Mouse (Mus musculus) brain, embryonic 14.5 days (tissue): ENCODE results near the gene Phospho1. TPM values are rescaled to one million over a fixed set of nuclear protein-coding genes. Genes with fewer than 3 reads are reported as not detected.

Source experiments
- DNase-seq: peaks from one replicate; pipeline ENCODE4 v3.0.0-alpha.2; 2011; ENCODE audit warnings: low read depth
- CTCF ChIP-seq: fragments of 200-500 bp; IDR thresholded peaks from 2 replicates; pipeline ENCODE4 v1.5.1; 2012; ENCODE audit warnings: inconsistent platforms, mild to moderate bottlenecking, moderate library complexity, borderline replicate concordance; ENCODE audit not compliant: insufficient read depth, insufficient read length; ENCODE audit errors: extremely low read depth
- POLR2A ChIP-seq: fragments of 200-500 bp; IDR thresholded peaks from 2 replicates; pipeline ENCODE4 v1.6.1; 2012; ENCODE audit warnings: mild to moderate bottlenecking, inconsistent platforms, borderline replicate concordance; ENCODE audit not compliant: poor library complexity, insufficient read depth, insufficient read length, severe bottlenecking; ENCODE audit errors: extremely low read depth
- polyA plus RNA-seq: library from polyadenylated mRNA; depleted of rRNA; stranded (reverse); fragments of >200 nt; gene quantifications from 2 replicates; pipeline ENCODE4 v1.2.3, GENCODE M21; 2012

Gene Phospho1
- polyA plus RNA-seq, 1 experiment: 9.9 TPM

DNA sequence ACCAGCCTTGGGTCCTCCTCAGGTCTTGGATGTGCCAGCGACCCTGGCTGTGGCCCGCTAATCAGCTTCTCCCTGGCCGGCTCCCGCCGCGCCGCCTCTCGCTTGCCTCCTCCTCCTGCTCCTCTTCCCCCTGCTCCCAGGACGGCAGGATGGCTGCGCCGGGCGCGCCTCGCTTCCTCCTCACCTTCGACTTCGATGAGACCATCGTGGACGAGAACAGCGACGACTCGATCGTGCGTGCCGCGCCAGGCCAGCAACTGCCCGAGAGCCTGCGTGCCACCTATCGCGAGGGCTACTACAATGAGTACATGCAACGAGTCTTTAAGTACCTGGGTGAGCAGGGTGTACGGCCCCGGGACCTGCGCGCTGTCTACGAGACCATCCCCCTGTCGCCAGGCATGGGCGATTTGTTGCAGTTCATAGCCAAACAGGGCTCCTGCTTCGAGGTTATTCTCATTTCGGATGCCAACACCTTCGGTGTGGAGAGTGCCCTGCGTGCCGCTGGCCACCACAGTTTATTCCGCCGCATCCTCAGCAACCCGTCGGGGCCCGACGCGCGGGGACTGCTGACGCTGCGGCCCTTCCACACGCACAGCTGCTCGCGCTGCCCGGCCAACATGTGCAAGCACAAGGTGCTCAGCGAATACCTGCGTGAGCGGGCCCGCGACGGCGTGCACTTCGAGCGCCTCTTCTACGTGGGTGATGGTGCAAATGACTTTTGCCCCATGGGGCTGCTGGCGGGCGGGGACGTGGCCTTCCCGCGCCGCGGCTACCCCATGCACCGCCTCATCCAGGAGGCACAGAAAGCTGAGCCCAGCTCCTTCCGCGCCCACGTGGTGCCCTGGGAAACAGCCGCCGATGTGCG lies 6.3 kb downstream of the Phospho1 start:
- DNase-seq: peak; percentile 7
- TF ChIP-seq CTCF (no peak), POLR2A (no peak)

DNA sequence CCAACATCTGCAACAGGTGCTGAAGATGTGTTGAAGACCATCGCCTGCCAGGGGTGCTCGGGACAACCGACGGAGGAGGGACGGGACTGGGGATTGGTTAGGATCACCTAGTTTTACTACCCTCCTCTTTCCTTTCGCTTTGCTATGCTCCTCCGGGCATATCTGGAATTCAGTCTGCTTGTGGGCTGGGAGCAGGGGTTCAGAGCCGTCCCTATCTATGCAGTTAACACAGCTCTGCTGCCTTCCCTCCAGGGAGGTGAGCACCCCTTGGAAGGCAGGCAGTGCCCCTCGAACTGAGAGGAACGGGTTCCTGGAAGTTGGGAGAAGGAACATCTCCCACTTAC lies 6.9 kb downstream of the Phospho1 start:
- TF ChIP-seq POLR2A (no peak), CTCF (no peak)
- DNase-seq: no peak

DNA sequence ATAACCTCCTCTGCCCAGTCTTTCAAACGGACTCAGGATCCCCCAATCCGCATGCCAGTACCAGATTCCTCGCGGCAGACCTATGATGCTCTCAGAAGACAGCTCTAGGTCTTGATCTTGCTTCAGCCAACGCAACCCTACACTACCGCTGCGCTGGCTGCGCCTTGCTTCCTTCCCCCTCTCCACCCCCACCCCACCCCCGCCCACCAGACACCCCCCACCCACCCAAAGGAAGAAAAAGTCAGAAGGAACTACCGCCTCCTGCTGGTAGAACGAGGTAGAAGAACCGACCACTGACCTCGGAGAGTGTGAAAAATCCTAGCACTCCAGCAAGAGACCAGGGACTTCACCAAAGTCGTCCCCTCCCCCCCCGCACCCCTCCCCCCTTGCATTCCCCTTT lies 7.3 kb downstream of the Phospho1 start:
- no peak for DNase-seq
- TF ChIP-seq POLR2A: no peak
- peak; percentile 17; the same call in 1 of the 2 replicates for TF ChIP-seq CTCF

DNA sequence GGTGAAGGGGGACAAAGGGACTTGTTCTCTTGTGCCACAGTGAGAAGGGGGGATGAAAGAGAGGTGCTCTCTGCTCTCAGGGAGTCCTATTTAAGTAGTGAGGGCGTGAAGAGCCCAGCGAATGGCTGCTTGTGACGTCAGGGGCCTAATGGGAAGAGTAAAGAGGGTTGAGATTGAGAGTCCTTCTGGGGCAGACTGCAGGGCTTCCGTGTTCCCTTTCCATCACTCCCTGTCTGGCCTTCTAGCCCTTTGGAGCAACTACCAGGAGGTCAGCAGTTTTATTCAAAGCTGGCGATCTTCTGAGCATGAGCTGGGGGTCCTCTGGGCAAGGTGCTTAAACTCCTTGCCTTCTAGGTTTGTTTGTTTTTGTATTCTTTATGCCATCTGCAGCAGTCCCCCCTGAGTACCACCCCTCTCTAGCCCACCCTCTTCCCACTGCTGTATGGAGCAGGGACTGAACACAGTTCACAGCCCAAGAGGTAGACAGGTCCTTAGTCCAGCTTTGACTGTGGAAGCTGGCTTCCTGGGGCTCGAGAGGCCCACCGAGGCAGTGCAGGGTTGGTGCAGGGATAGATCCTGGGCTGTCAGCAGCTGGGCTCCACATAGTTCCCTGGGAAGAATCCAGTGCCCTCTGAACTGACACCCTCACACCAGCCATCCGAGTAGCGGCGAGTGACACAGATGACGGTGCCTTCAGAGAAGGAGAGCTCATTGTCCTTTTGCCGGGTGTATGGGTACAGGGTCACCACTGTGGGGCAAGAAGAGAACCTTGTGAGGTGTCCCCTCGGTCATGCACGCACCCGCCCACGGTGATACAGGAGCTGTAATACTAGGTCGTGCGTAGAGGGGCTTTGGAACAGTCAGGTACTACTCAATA lies 8.1 kb downstream of the Phospho1 start:
- no peak for DNase-seq
- TF ChIP-seq CTCF: no peak
- no peak for TF ChIP-seq POLR2A

DNA sequence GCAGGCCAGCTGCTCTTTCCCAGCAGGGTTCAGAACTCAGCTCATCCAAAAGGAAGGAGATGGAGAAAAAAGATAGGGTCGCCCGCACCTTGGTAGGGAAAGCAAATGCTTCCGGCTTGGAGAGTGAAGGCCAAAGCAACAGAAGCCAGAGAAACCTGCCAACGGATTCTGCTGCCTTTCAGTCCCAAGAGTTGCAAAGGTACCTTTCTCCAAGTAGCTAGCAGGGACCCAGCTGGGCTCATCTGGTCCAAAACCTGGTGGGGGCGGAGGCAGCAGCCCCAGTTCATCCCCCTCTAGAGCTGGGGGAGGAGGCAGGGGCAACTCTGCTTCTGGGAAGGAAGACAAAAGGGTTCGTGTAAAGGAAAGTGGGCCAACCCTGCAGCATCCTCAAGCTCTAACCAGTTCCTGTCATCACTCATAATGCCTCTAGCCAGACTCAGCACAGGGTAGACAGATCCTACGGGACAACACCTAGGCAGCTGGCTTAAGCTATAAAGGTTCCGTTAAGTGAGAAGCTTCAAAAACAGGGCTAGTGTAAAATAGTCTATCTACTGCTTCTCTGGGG lies 8.8 kb downstream of the Phospho1 start:
- DNase-seq: no peak
- TF ChIP-seq POLR2A (no peak), CTCF (no peak)

DNA sequence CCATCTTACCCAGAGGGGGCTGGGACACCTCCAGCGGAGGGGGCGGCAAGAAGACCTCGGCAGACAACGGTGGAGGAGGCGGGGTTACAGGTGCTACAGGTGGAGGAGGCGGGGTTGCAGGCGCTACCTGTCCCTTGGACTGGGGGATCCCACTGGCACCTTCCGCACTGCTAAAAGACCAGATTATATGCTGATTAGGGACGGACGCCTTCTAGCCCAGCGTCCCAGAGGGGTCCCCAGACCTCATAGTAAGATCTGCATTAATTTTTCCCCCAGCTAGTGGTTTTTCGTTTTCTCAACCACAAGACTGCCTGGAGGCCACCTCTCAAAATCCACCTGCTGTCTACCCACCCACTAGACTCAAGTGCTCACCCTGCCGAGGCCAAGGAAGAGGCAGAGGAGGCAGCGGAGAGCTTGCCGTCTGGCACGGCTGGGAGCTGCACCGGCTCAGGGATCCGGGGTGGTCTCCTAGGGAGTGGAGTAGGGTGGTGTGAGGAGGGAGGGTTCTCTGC lies 9.4 kb downstream of the Phospho1 start:
- TF ChIP-seq POLR2A: no peak
- no peak for TF ChIP-seq CTCF
- no peak for DNase-seq

DNA sequence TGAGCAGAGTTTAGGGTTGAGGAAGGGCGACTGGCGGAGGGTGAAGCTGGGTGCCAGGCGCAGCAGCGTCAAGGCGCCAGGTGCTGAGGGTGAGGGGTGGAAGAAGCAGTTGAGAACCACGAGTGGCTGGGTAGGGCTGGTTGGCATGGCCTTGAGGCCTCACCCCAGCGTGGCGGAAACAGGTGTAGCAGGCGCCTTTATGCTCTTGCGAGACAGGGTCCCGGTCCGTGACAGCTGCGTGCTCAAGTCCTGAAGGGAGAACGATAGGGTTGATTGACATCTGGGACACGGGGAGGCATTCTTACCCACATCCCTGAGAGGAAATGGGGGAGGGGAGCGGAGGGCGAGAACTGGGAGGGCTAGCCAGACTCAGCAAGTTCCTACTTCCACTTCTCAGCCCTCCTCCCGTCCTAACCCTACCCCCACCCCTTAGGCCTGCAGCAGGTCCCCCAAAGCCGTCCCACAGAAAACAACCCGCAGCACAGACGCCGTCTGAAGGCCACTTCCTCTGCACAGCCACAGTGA lies 9.9 kb downstream of the Phospho1 start:
- TF ChIP-seq POLR2A: no peak
- no peak for TF ChIP-seq CTCF
- peak; percentile 36 for DNase-seq

DNA sequence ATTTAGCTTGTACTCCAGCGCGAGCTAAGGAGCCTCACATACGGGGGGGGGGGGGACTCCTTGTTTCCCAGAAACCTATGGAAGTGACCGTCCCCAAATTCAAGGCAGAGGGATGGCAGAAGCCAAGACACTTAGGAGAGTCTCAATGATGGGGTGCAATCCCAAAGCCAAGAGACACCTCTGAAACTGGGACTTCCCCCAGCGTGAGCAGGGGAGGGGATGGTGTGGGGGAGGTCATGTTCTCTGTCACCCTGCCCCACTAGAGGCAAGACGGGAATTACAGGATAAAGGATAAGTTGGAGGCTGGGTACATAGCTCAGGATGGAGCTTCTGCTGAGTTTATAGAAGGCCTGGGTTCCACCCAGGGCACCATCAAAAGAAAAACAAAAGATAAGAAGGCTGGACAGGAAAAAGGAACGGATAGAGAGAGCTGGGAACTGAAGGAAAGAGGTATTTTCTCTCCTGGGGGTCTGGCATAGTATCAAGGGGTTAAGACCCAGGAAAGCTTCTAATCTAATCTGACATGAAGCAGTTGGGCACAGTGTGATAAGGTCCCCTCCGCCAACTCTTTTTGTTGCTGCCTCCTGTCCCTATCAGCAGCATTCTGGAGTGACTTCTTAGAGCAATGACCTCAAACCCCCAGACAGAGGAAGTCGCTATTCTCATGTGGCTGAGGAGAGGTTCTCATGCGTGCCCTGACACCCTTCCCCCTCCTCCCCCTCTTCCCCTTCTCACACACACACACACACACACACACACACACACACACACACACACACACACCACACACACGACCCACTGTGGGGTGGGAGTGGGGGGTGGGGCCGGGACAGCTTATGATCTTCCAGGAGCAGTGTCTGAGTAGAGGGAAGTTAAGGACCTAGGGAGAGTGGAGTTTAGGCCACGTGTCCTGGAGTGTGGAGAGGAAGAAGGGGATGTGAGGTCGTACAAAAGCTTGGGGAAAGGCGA lies 10.7 kb downstream of the Phospho1 start:
- DNase-seq: no peak
- no peak for TF ChIP-seq CTCF
- TF ChIP-seq POLR2A: no peak

DNA sequence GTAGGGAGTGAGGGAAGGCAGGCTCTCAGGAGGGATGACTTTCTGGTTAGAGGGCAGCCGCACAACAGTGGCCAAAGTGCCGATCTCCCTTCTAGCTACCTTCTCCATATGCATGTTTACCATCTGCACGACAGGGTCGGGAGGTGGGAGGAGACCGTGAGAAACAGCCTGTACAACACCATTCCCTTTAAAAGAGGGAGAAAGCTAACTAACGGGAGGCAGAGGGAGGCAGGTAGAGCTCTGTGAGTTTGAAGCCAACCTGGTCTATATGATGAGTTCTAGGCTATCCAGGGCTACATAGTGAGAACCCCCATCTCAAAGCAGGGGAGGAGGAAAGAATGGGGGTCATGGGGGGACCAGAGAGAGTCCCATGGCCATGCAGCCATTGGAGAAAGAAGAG lies 11.5 kb downstream of the Phospho1 start:
- no peak for DNase-seq
- TF ChIP-seq CTCF (no peak), POLR2A (no peak)

DNA sequence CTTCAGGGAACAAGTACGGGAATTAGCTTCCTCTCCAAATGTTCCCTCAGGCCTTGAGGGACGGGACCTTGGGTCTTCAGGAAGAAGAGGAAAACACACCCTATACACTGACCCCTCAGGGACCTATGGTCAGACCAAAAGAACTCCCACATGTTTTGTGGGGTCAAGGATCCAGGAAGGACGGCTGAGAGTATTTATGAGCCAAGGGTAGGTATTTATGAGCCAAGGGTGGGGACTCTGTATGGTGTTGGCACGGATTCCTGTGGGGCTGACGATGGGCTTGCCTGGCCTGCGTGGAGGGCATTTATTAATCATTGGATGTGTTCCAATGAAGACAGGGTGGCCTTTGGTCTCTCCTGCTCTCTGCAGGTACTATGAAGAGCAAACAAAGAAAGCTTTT lies 12.1 kb downstream of the Phospho1 start:
- DNase-seq: no peak
- no peak for TF ChIP-seq POLR2A
- no peak for TF ChIP-seq CTCF
